Mouse (Mus musculus) monocyte, adult 2 months (primary cell): ENCODE results near the gene Mgl2.
"Not testable (repeated sequence)": the region's sequence is repeated elsewhere in the genome, so short reads cannot be mapped to it uniquely, and the experiment has no call there.

Source experiments
- DNase-seq, 2 experiments: peaks; one replicate each; pipeline ENCODE4 v3.0.0; 2022; ENCODE audit warnings: low spot score in 2 of 2, low read depth in 1 of 2

Mgl2 gene

DNA sequence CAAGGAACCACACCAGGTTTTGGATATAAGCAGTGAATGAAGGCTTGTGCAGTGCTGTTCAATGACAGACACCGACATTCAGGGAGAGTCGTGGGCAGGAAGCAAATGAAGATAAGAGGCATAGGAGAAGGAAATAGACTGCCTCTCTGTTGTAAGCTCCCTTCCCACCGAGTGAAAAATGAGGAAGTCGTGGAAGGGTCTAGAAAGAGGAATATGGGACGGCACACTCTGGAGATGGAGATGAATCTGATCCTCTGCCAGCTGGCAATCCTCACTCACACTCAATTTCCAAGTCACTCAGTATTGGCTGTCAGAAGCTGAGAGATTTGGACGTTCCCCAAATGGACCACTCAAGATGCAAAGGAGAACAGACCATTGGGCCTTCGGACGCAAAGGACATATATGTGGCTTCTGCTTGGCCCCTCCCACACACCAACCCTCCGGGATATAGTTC is at the start of gene Mgl2:
TSS of gene Mgl2 (plus strand) at position 404 of the 454 bp plus-strand sequence.
- no peak for DNase-seq

DNA sequence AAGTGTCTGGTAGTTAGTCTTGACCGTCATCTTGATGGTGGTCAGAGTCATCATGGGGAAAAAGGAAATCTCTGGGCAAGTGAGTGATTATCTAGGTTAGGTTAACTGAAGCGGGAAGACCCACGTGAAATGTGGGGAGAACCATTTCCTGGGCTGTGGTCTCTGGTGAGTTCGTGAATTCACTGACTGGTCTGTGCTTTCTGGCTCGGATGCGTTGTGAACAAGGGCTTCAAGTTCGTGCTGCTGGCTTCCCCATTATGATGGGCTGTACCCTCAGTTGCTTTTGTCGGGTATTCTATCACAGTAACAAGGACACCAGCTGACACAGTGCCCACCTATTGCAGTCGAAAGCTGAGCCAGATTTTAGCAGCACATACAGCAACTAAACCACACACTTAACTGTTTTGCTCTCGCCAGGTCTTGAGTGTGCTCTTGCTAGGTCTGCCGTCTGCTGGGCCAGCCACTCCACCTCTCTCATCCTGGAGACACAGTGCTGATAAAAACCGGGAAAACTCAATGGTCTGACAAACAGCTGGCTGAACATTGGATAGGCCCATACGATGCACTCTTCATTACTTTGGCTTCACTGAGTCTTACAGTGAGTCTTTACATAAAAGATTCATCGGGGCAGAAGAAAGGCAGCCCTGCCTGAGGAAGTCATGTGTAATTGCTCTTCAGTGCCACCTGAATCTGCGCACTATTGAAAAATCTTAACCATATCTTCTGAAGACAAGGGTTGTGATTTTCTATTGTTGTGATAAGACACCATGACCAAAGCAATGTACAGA is 49.1 kb upstream of the Mgl2 start:
- no peak for DNase-seq

DNA sequence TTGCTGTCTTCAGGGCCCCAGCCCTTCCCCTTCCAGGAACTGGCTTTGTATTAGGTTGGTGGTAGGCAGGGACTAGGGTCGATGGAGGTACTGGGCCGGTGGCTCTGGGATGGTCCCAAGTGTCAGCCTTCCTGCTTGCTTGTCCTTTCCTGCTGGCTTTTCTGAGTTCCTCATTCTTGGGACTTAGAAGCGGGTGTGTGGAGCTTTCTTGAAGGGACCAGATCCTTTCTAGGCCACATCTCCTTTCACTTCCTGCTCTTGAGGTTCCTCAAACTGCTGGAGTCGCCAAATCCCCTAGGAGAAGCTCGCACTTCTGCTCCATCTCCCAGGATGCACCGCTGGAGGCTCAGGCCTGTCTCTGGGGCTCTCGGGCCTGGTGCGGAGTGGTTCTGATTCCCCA is 45.6 kb upstream of the Mgl2 start:
- peak; percentile 50 to 61 for DNase-seq

DNA sequence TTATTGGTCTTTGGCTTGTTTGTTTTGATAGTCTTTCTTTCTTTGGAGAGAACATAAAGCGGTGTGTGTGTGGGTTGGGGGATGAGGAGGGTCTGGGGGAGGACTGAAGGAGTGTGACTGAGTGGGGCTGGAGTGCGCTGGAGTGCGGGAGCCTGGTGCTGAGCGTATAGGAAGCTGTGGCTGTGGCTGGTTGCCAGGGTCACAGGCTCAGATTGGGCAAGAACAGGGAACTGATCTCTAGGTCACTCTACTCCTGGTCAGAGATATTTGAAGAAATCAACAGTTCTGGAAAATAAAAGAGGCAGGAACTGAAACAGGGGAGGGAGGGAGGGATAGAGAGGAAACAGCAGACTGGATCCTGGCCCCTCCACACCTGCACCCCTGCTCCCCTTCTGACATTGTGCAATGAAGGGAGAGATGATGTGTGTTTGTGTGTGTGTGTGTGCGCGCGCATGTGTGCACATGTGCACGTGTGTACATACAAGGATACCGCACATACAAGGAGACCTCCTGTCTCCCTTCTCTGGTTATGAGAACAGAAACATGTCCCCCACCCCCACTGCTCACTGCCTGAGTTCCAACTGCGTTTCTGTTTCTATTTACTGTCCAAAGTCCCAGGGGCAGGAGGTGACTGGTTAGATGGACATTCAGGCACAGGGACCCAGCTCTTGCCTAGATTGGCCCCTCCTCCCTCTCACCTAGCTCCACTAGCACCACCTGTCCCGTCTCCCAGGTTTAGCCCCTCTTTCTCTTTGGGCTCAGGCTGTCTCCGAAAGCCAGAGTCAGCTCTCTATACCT is 37.9 kb upstream of the Mgl2 start, which contains the start of gene Asgr2:
TSS of gene Asgr2 (plus strand) at position 659 of the 798 bp plus-strand sequence.
- DNase-seq = peak; percentile 49 to 50

DNA sequence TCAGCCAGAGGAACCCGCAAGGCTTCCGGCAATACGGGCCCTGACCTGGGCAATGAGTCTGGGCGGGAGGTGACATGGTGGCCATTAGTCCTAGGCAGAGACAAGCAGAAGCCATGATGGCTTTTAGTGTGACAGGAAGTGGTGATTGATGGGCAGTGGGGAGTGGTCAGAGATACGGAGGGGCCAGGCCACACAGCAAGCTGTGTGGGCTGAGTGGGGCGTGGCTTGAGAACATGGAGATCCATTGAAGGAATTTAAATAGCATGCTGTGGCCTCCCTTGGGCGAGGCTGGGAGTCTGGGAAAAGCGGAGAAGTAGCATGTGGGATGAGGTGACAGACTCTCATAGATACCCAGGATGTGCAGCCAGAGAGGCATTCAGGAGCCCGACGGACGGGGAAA is 32.7 kb upstream of the Mgl2 start:
- no peak for DNase-seq

DNA sequence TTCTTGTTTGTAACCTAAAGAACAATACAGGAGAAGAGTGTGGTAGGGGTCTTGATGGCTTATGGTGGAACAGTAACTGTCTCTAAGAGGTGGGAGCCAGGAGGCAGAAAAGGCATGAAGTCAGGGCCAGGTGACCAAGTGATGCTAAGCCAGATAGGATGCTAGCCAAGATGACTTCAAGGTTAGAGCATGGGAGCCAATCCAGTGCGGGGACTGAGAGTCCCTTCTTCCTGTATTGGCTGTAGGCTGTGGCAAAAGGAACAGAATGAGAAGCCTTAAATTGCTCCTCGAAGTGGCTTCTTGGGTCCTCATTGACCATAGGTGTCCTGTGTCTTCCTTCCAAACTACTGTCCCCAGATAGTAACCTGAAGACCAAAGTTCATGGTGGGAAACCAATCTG is 31.0 kb upstream of the Mgl2 start:
- no peak for DNase-seq

DNA sequence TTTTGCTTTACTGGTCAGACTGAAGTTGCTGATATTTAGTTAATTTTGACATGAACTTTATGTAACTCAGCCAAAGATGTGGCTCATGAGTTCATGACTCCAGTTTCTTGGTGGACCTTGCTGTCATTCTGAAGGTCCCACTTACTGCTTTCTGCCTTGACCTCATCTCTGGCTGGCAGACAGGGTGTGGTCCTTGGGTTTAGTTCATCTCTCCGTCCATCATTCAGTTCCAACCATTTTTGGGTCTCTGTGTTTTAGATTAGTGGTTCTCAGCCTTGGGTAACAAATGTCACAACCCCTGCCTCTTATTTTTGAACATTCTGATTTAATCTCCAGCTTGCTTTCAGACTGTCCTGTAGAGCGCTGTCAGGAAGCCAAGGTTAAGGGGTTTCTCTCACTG is 30.3 kb upstream of the Mgl2 start:
- DNase-seq = no peak

DNA sequence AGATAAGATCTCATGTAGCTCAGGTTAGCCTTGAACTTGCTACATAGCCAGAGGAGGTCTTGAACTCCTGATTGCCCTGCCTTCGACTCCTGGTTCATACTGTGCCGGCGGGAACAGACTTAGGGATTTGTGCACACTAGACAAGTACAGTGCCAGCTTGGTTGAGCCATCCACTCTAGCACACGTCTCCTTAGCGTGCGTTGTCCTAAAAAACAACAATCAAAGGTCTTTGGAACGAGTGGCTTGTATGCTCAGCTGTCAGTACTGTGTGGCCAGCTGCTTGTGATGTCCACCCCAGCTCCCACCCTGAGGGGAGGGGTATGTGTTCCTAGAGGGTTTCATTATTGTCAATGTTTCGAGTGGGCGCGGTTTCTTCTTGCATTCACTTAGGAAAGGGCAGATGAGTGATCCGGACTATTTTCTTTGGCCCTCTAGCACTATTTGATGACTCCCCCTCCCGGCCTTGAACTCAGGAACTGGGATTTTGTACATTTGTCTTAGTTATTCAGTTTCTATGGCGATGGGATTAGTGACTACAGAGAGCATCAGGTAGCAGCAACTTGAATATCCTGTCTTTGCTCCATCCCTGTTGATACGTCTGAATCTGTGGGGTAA is 26.3 kb upstream of the Mgl2 start:
- DNase-seq = no peak

DNA sequence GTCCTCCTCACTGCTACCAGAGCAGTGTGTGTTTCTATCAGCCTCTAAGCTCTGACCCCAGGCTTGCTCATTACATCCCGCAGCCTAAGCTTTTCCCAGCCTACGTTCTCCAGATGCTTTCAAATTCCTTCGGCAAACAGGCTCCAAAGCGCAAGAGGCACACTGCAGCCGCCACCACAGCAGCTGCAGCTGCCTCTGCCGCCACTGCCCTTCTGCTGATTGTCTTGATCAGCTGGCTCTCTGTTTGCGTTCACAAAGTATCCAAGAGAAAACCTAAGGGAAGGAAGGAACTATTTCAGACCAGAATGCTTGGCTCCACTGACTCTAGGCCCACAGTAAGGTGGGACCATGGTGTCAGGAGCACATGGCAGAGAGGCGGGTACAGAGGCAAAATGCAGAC is 23.0 kb upstream of the Mgl2 start:
- DNase-seq = no peak

DNA sequence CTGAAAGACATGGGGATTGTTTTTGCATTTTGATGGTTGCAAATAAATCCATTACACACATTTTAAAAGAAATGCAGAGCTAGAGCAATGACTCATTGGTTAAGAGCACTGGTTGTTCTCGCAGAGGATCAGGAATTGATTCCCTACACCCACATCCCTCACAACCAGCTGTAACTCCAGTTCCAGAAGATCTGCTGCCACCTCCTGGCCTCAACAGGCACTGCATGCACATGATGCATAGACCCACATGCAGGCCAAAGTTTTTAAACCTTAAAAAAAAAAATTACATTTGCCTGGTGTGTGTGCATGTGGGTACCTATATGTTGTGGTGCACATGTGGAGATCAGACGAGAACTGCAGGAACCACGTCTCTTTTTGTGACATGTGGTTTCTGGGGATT is 20.0 kb upstream of the Mgl2 start:
- peak; percentile 16 for DNase-seq

DNA sequence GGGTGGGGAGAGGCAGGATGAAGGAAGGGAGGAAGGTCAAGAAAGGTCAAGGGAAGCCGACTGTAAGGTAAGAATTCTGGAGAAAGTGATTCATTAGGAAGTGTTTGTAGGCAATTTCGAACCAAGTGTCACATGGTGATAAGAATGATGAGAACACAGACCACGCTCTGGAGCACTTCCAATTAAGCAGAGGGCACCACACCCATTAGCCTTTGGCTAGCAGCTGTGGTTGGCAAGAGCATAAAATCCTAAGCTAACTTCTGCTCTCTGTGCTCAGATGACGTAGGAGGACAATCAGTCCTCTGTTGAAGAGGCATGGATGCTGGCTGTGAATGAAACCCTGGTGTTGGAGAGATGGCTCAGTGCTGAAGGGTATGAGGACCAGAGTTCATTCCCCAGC is 15.6 kb upstream of the Mgl2 start:
- no peak for DNase-seq

DNA sequence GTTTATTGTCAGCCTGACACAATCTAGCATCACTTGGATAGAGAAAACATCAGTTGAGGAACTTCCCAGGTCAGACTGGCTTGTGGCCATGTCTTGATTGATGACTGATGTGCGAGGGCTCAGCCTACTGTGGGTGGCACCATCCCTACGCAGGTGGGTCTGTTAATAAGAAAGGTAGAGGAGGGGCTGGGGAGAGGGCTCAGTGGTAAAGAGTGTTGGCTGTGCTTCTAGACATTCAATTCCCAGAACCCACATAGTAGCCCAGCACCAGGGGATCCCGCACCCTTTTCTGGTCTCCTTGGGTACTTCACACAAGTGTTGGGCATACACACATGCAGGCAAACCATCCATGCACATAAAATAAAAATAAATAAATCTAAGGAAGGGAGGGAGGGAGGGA is 14.2 kb upstream of the Mgl2 start:
- DNase-seq = no peak

DNA sequence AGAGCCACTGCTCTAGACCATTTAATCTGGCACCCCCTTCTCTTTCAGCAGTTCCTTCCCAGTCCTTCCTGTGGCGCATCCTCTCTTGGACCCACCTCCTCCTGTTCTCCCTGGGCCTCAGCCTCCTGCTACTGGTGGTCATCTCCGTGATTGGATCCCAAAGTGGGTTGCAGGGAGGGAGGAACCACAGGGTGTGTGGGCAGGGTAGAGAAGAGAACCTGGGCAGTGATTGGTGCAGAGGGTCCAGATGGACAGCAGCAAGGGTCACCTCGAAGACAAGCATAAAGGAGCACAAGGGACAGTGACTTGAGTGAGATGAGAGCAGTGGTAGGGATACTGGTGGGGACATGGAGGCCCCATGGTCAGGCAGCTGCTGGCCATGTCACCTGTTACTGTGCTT is 4.9 kb downstream of the Mgl2 start:
- DNase-seq = not testable (repeated sequence)

DNA sequence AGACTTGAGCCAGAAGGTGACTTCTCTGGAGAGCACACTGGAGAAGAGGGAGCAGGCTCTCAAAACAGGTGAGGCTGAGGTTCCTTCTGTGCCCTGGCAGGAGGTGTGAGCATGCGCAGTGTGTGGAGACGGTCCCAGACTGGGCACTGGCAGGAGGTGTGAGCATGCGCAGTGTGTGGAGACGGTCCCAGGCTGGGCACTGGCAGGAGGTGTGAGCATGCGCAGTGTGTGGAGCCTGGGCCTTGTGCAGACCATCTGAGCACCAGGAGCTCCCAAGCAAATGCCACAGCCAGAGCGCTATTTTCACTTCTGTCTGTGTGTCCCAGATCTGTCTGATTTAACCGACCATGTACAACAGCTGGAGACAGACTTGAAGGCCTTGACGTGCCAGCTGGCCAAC is 5.8 kb downstream of the Mgl2 start:
- DNase-seq = not testable (repeated sequence)

DNA sequence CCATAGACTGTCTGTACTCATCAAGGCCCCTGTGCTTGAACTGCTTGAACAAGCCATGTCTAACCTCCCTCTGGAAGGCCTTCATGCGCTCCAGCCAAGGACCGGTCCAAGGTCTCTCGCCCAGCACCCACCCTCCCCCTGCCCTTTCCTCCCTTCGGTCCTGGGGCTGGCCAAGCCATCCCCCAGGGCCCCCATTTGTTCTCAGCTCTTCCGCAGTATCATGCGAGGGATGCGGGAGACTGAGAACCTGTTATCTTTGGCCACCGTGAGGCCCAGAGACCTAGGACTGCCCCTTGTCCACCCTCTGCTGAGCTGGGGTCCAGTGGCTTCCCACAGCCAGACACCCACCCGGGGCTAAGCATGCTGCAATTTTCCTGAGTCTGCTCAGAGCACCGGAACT is 9.0 kb downstream of the Mgl2 start:
- DNase-seq = no peak

DNA sequence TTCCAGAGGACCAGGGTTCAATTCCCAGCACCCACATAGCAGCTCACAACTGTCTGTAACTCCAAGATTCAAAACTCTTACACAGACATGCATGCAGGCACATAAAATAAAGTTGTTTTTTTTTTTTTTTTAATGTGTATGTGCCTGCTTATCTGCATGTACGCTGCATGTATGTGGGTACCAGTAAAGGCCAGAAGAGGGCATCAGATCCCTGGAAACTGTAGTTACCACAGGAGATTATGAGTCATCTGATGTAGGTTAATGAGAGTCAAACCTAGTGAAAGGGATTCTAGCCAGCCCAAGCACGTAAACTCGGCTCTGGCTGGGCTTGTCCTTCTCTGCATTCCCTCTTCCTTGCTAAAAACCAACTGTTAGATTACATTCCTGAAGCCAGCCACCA is 20.9 kb downstream of the Mgl2 start:
- DNase-seq = no peak

DNA sequence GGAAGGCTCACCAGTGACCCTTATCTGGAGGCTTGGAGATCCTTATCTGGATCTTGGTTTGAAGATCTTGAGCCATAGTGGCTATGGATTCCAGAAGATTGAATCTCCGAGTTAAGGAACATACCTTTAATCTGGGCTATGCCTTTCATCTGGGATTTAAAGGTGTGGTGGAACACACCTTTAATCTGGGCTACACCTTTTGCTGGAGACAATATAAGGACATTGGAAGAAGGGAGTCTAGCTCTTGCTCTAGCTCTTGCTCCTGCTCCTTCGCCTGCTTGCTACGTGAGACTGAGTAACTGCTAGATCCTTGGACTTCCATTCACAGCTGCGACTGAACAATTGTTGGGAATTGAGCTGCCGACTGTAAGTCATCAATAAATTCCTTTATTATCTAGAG is 25.8 kb downstream of the Mgl2 start, which contains the start of gene Clec10a:
TSS of gene Clec10a (plus strand) at position 301 of the 400 bp plus-strand sequence.
- DNase-seq = not testable (repeated sequence)

DNA sequence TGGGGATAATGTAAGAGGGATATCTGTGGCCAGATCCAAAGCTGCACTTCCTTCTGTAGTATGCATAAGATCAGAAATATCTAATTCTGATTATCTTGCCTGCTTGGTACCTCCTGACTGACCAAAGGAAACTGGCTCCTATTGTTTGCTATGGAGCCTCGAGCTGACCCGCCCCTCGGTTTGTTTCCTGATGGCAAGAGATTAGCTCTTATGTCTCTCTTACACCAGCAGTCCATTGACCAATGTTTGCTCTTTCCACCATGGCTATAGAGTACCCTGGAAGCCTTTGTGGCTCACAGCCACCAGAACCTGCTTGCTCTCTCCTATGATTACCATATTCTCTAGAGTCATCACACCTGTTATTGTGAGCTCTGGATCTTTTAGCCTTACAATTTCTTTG is 32.2 kb downstream of the Mgl2 start:
- DNase-seq = no peak

DNA sequence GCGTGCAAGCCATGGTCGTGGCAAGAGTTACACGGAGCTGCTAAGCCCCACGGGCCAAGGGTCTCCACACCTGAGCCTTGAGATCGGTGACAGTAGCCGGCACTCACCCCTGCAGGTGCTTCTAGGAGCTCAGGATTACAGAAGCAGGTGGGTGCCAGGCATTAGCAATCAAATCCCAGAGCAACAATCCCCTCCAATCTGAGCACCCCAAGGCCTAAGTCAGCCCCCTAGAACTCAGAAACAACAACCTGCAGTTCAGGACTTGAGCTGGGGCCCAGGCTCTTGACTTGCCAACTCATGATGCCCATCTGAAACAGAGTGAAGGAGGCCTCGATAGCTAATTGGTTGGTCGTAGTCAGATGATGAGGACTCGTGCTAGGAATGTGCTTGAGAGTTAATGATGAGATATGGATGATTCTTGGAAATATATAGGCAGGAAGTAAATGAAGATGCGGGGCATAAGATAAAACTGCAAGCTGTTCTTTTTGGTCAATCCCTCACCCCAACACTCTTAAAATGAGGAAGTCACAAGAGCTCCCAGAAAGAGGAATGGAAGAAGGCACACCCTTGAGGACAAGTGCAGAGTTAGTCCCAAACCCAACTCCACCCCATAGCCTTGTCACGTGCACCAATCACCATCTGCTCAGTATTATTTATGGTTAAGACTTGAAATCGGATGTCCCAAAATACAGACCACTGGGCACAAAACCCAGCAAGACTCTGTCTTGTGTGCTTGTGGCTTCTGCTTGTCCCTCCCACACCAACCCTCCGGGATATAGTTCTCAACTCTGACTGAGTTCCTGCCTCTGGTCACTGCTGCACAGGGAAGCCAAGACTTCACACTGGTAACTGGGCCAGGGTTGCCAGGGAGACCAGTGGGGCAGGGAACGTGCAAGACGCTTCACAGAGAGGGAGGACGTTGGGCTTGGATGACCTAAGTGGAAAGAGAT is 36.1 kb downstream of the Mgl2 start:
- DNase-seq = peak; percentile 39 to 47

DNA sequence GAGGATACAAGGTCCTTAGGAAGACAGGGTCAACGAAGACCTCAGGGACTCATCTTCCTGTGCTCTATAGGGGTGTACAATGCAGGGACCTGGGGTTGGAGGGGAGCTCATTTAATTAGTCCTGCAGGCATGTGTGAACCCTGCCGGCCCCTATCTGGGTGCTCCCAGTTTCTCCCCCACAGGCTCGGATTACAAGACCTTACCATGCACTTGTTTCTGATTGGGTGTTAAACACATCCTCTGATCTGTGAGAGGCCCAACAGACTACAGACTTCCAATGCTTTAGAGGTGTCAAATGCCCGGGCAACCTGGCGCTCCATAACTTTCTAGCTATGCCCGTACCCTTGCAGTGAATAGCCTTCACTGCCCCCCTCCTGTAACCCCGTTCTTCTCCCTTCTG is 38.0 kb downstream of the Mgl2 start:
- no peak for DNase-seq

DNA sequence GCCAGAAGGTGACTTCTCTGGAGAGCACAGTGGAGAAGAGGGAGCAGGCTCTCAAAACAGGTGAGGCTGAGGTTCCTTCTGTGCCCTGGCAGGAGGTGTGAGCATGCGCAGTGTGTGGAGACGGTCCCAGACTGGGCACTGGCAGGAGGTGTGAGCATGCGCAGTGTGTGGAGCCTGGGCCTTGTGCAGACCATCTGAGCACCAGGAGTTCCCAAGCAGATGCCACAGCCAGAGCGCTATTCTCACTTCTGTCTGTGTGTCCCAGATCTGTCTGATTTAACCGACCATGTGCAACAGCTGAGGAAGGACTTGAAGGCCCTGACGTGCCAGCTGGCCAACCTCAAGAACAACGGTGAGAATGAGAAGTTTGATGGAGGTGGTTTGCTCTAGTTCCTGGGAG is 39.3 kb downstream of the Mgl2 start:
- not testable (repeated sequence) for DNase-seq
